Mouse (Mus musculus): ENCODE data around the gene Ufsp1.
A peak's percentile ranks its signal among the peaks of the same experiment; 100 is the strongest.
"Not testable (repeated sequence)": the region's sequence is repeated elsewhere in the genome, so short reads cannot be mapped to it uniquely, and the experiment has no call there.

Ufsp1 gene

GRCm38 (mm10) chr5:137293839-137294743, at the start of gene Ufsp1:
Gene Ufsp1, plus strand, starts transcription at chr5:137294629.
- DNase-seq (ENCODE audit: low read depth, low spot score) = peak; percentile 92

DNA sequence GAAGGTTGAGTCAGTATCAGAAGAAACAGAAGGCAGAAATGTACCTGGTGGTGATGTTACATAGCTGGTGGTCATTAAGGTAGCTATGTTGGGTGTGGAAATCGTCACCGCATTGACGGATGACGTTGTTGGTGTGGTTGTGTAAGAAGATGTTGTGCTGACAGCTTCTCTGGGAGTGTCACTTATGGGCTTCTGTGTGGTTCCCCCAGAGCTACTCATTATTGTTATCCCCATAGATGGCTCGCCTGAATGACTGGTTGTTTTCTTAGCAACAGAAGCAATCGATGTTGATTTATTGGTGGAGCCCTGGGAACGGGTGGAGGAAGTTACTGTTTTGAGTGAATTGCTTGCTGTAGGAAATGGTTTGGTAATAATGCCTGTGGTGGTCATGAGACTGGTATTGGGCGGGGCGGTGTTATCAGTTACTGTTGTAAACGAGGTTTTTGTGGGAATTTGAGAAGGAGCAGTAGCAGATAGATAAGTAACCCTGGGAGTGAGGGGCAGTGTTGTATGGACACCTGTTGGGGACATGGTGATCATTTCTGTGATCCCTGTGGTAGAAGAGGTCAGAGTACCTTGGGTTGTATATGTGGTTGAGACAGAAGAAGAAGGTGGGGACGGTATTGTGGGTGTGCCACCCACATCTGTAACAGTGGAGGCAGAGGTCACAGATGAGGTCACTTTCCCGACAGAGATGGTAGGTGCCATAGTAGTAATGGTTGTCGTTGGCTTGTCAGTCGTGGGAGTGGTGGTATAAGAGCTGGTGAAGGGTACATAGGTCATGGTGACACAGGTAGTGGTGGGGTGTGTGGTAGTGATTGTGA, 30.3 kb upstream of the Ufsp1 start:
- DNase-seq (ENCODE audit: low read depth, low spot score) = no peak

GRCm38 (mm10) chr5:137264787-137265186, 29.6 kb upstream of the Ufsp1 start:
- no peak for DNase-seq (ENCODE audit: low read depth, low spot score)

GRCm38 (mm10) chr5:137268131-137268910, 26.1 kb upstream of the Ufsp1 start:
- DNase-seq (ENCODE audit: low read depth, low spot score) = no peak

DNA sequence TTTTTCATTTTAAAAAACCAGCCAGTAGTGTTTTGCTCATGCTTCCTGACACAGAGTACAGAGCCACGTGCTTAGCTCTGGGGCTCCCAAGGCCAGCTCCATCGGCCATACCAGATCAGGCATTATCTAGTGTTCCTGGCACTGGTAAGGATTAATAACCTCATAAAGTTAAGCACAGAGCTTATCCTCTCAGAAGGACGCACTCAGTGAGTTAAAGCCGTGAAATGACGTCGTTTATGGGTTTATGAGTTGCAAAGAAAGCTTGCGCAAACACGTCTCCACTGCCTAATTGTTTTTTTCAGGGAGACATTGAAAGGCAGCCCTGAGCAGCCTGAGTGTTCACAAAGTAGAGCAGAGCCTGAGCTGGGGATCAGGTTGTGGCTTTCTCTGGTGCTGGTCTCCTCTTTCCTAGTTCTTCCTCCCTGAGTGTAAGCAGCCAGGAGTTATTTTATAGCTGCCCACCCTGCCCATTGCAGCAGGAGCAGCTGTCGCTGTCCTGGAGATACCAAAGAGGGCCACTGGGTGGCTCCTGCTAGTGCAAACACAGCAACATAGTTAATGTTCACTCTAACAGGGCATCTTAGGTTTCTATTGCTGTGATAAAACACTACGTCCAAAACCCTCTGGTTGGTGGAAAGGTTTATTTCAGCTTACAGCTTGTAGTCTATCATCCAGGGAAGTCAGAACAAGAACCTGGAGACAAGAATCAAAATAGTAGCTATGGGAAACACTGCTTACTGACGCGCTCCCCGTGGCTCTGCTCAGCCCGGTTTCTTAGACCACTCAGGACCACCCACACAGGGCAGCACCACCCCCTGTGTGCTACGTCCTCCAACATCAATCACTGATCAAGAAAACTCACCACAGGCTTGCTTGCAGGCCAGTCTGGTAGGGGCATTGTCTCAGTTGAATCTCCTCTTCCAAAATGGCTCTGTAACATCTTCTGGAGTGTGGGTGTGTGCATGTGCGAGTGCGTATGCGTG, 16.8 kb upstream of the Ufsp1 start:
- no peak for DNase-seq (ENCODE audit: low read depth, low spot score)

GRCm38 (mm10) chr5:137284411-137284810, 10.0 kb upstream of the Ufsp1 start:
- not testable (repeated sequence) for DNase-seq (ENCODE audit: low read depth, low spot score)

DNA sequence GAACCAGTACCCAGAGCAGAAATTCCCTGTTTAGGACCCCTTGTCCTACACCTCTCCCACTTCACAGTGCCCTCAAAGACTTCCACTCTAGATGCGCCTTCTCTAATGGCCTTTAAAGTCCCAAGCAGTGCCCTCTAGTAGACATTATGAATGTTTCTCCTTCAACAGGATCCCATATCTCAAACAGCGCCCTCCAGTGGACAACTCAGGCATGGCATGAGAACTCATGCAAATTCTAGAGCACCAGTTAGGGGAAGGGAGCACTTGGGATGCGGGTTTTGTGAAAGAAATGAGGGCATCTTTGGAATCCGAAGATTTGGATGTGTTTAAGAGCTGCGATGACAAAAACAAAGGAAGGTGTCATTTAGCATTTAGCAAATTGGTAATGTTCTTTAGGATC, 9.4 kb upstream of the Ufsp1 start:
- no peak for DNase-seq (ENCODE audit: low read depth, low spot score)

GRCm38 (mm10) chr5:137285986-137286385, 8.4 kb upstream of the Ufsp1 start:
- DNase-seq (ENCODE audit: low read depth, low spot score) = no peak

DNA sequence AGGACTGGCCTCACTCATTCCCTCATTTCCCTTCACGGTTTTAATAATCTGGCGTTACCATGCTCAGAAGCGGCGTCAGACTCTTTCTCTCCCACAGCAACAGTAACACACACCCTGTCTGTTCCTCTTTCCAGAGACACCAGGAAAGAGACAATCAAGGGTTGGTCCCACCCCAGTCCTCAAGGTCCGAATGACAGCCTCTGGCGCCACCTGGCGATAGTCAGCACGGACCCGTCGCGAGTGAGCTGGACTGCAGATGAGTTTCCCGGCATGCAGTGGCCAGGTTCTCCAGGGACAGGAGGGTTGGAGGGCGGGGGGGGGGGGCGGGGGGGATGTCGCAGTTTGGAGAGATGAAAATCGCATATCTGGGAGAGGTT, 7.8 kb upstream of the Ufsp1 start:
- DNase-seq (ENCODE audit: low read depth, low spot score) = peak; percentile 78

GRCm38 (mm10) chr5:137287032-137287952, 7.1 kb upstream of the Ufsp1 start, which contains the start of gene Ache:
Gene Ache, plus strand, starts transcription at chr5:137287519.
- no peak for DNase-seq (ENCODE audit: low read depth, low spot score)

DNA sequence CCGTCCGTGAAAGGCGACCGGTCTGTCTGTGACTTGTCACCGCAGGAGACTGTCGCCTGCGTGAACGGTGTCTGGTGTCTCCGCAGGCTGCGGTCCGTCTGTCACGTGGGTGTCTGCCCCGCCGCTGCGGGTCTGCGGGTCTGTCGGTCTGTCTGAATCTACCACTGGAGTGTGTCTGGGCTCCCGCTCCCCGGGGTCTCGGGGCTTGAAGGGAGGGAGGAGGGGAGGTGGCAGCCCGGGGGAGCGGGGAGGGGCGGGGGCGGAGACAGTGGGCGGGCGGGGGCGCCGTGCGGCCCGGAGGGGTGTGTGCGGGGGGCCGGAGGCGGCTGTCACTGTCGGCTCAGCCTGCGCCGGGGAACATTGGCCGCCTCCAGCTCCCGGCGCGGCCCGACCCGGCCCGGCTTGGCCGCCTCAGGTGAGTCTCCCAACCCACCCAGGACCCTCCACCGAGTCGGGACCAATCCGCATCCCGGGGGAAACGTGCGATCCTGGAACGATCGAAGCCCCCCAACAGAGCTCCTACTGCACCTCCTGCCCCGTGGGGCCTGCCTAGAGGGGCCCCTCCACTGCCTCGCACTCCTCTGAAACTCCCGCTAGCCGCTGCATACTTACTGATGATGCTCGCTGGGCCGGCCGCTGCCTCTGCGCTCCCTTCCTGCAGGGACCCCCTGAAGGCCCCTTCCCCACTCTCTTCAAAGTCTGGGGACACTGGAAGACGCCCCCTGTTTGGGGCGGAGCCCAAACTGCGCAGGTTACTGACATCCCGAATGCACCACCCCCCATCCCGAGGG, 6.3 kb upstream of the Ufsp1 start:
- DNase-seq (ENCODE audit: low read depth, low spot score) = no peak

DNA sequence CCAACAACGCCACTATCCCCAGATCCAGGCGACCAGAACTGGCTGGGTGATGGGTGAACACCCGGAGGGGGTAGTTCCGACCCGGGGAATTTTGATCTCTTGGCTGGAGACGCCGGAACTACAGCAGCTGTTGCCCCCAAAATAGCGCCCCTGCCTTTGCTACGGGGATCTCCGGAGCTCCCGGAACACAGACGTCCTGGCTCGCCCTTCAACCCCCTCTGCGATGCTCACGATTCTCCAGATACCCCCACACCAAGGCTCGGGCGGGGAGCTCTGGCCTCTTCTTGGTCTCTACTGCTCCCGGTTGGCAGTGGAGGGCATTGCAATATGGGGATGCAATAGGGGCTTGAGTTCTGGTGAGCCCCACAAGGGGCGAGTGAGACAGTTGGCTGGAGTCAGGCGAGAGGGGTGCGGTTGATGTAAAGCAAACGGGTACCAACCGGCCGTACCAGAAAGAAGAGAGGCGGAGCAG, 5.4 kb upstream of the Ufsp1 start:
- DNase-seq (ENCODE audit: low read depth, low spot score) = no peak

GRCm38 (mm10) chr5:137289591-137290365, 4.7 kb upstream of the Ufsp1 start:
- DNase-seq (ENCODE audit: low read depth, low spot score) = no peak

DNA sequence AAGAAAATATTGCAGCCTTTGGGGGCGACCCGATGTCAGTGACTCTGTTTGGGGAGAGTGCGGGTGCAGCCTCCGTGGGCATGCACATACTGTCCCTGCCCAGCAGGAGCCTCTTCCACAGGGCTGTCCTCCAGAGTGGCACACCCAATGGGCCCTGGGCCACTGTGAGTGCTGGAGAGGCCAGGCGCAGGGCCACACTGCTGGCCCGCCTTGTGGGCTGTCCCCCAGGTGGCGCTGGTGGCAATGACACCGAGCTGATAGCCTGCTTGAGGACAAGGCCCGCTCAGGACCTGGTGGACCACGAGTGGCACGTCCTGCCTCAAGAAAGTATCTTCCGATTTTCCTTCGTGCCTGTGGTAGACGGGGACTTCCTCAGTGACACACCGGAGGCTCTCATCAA, 3.8 kb upstream of the Ufsp1 start:
- DNase-seq (ENCODE audit: low read depth, low spot score) = no peak

DNA sequence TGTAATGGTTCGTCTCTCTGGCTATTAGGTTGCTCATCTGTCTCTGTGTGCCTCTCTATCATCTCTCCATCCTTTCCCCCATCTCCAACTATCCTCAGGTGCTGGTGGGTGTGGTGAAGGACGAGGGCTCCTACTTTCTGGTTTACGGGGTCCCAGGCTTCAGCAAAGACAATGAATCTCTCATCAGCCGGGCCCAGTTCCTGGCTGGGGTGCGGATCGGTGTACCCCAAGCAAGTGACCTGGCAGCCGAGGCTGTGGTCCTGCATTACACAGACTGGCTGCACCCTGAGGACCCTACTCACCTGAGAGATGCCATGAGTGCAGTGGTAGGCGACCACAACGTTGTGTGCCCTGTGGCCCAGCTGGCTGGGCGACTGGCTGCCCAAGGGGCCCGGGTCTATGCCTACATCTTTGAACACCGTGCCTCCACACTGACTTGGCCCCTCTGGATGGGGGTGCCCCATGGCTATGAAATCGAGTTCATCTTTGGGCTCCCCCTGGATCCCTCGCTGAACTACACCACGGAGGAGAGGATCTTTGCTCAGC, 3.0 kb upstream of the Ufsp1 start:
- DNase-seq (ENCODE audit: low read depth, low spot score) = no peak

- DNase-seq (ENCODE audit: low read depth, low spot score) = no peak
These were observed 1.1 kb upstream of the Ufsp1 start for GRCm38 (mm10) chr5:137293282-137293681.

GRCm38 (mm10) chr5:137294744-137295093, 290 bp downstream of the Ufsp1 start:
- DNase-seq (ENCODE audit: low read depth, low spot score) = no peak

DNA sequence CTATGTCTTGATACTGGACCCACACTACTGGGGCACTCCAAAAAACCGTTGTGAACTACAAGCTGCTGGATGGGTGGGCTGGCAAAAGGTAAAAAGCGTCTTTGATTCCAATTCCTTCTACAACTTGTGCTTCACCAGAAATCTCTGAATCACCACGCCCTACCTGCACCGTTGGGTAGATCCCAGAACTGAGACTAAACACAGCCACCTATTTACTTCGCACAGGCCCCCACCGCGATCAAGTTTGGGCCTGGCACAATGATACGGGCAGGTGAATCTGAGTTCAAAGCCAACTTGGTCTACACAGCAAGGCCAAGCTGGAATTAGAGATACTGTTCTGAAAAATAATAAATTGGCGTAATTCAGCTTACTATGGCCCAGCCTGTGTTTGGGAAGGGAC, 867 bp downstream of the Ufsp1 start:
- DNase-seq (ENCODE audit: low read depth, low spot score) = no peak

Measured in brain, embryonic 18.5 days (tissue).